Mouse (Mus musculus): Measurements from ENCODE around the gene Twf2.

The Twf2 gene

DNA sequence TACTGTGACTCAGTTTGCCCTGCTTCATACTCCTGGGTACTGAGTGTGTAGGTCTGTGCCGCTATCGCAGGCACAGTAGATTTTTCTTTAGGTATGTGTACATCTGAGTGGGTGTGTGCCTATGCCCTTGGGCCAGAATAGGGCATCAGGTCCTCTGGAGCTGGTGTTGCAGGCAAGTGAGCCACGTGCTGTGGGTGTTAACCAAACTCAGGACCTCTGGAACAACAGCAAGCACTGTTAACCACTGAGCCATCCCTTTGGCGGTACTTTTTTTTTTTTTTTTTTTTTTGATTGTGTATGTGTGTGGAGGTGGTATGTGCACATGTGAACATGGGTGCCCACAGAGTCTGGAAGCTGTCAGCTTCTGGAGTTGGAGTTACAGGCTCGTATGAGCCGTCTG, 25.1 kb upstream of the Twf2 start:
- DNase-seq (ENCODE audit: low spot score in 2 of 2), result no peak

DNA sequence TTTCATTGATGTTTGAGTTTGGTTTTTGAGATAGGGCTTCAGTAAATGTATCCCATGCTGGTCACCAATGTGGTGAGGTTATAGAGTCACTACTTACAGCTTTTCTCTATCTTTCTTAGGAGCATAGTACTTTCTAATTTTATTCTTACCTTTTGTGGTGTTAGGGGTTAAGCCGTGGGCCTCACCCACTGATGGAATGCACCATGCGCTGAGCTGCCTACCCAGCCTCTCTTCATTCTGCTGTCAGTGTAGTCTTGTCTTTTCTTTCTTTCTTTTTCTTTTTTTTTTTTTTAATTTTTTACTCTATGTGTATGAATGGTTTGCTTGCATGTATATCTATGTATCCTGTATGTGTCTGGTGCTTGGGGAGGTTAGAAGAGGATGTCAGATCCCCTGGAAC, 23.5 kb upstream of the Twf2 start:
- no peak for DNase-seq (ENCODE audit: low spot score in 2 of 2)

DNA sequence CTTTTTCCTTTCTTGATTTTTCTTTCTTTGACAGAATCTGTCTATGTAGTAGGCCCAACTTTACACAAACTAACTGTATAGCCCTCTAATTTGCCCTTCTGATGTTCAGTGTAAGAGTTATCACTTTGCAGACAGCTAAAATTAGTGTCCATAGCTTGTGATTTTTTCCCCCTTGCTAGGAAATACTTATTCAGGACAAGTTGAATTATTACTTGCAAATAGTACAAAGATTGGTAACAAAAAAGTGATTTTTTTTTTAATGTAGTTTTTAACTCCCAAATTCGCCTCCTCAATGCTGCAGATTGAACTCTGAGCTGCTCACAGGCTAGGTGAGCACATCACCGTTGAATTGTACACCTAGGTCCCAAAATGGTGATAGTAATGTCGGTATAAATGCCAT, 22.9 kb upstream of the Twf2 start:
- DNase-seq (ENCODE audit: low spot score in 2 of 2), result no peak

DNA sequence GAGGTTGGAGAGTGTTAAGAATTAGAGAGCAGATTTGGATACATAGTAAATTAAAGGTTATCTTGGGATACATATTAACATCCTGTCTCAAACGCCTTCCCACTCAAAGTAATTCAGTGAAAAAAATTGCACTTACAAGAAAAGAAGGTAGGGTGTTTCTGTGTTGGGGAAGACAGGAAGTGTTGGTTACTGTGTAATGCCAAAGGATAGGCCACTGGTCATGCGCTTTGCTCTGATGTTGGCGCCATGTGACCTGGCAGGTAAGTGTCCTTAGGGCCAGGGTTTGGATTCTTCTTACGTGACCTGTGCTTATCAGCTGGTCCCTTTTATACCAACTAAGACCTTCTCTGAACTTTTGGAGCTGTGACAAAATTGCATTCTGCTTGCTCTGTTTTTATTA, 20.8 kb upstream of the Twf2 start:
- DNase-seq (ENCODE audit: low spot score in 2 of 2), result no peak

DNA sequence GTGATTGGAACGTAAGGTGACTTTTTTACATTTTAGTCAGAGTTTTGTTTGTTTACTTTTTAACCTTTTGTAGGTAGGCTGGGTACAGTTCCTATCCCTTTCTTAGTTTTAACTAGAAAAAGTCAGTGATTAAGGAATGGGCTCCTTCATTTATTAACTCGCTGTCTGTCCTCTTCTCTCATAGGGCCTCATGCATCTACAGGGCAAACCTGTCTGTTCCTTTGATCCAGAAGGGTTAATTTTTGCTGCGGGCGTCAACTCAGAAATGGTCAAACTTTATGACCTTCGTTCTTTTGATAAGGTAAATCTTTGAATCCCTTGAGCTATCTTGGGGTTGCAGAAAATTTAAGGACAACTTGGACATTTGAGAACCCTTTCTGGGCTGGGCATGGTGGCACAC, 18.9 kb upstream of the Twf2 start:
- DNase-seq (ENCODE audit: low spot score in 2 of 2), result no peak

DNA sequence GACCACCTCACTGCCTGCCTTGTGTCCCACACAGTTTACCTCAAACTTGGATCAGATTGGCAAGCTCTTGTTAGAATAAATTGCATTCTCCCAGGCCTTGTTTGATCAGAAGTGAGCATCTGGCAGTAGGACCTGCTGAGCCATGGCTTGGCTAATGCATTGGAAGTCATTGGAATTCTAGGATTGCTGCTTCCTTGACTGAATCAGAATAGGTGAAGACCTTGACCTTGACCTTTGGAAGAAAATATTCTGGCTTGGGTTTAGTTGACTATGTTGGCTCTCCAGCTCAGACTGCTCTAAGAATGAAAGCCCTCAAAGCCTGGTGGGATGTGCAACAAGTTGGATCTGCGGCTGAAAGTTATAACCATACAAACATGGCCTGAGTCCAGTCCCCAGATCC, 11.6 kb upstream of the Twf2 start:
- DNase-seq (ENCODE audit: low spot score in 2 of 2), result no peak

DNA sequence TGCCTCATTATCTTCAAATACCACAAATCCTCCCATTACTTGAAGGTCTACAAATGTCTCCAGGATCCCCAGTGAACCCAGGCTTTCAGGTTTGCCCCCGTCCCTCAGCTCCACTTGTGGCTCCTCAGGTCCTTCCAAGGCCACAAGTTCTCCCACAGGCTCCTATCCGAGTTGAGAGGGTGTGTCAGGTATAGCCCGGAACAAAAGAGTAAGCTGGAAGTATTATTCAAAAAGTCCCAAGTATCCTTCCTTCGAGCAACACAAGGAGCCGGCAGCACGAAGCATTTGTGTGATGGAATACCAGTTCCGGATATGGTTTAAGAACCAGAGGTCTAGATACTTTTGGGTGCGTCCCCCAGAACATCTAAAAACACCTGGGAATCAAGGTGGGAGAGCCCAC, 10.9 kb upstream of the Twf2 start:
- DNase-seq (ENCODE audit: low spot score in 2 of 2), result no peak

DNA sequence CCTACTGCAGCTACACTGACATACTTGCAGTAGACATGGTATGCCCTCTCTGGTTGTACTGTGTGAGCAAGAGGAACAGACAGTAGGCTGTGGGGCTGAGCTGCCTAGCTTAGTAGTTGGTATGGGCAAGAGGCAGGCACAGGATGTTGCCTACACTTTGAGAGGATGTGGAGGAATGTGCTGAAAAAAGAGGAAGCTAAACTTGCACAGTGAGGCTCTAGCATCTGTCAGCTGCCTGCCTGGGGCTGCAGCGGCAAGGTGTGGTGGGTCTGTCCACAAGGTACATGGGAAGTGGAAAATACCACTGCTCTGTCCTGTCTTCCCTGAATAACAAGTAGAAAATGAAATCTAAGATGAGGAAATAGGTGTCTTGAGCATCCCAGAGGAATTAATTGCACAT, 9.9 kb upstream of the Twf2 start:
- DNase-seq (ENCODE audit: low spot score in 2 of 2), result peak in 1 of 2 experiments; percentile 49

DNA sequence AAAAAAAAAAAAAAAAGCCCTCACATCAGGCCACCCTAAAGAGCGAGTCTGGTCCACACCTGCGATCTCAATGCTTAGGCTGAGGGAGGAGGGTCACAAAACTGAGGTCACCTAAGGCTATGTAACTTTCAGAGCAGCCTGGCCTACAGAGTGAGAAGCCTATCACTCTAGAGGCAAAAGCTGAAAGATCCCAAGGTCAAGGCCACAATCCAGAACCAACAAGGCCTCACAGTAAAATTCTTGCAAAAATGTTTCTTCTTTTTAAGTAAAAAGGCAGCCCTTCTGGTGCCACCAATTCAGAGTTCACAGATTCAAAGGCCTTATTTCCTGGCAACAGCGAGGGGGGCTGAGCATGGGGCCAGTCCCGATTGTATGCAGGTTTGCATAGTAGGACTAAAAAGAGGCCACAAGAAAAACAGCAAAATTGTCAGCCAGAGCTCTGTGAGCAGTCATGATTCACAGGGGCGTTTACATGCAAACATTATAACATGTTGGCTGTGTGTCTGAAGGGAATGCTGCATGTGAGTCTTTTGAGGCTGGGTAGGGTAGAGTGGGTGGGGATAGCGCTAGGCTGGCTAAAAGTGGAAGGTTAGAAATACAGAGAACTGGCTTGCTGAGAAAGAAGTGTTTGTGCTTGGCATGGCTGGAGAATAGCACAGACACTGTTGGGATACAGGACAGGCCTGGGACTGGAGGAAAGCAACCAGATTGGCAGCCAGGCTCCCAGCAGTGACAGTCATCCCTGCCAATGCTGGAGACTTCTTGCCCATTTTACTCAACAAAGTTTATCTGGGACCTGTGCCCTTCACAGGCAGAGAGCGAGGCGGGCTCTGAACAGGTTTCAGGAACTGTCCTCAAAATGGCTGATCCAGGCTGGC, 8.7 kb upstream of the Twf2 start:
- no peak for DNase-seq (ENCODE audit: low spot score in 2 of 2)

DNA sequence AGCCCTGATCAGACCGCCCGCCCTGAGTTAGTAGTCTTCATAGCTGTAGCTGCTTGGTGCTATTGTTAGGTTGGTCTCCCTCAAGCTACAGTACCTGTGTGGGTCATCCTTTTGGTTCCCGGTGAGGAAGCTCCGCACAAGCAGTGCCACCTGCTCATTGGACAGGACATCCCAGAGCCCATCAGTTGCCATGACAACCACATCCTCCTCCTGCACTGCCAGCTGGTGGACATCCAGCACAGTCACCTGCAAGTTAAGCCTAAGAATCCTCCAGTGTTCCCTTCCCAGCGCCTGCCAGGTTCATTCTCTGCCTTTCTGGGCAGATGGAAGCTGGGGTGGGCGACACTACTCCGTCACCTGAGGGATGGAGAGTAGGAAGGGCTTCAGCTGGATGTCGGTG, 7.2 kb upstream of the Twf2 start:
- no peak for DNase-seq (ENCODE audit: low spot score in 2 of 2)

DNA sequence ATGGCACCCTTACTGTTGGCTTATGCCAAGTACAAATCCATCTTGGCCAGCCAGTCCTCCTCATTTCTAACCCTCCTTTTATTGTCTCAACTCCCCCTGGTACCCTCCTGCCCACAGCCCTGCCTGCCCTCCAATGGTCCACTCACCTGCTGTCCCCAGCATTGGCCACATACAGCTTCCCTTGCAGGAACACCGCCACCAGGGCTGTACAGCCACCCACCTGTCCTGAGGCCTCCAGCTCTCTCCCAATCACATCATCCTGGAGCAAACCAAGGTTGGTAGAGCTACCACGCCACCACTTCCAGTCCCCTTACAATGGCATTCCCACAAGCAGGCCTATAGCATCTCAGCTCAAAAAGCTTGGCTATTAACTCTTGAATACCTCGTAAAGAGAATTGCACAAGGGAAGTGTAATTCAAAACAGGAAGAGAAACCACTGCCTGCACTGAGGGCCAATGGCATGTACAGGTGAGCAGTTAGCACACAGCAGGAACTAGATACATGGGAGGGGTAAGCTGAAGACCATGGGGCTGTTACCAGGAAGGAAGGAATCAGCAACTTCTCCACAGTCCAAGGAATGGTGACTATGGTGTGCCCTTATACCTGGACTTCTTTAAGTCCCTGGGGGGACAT, 5.7 kb upstream of the Twf2 start:
- DNase-seq (ENCODE audit: low spot score in 2 of 2), result no peak

DNA sequence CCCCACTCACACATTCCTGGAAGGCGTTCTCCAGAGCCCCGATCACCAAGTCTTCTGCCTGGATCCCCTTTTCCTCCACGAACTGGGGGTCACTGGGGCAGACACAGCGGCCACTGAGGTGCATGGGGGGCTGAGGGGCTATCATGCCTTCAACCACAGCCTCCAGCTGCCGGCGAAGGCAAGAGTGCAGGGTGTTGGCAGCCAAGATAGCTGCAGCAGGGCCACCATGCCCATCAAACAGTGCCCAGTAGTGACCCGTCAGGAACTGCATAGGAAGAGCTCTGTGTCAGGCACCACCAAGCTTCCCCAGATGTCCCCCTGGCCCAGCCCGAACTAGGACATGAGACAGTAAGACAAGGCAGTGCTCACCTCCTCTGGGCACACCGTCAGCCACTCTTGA, 5.2 kb upstream of the Twf2 start:
- no peak for DNase-seq (ENCODE audit: low spot score in 2 of 2)

DNA sequence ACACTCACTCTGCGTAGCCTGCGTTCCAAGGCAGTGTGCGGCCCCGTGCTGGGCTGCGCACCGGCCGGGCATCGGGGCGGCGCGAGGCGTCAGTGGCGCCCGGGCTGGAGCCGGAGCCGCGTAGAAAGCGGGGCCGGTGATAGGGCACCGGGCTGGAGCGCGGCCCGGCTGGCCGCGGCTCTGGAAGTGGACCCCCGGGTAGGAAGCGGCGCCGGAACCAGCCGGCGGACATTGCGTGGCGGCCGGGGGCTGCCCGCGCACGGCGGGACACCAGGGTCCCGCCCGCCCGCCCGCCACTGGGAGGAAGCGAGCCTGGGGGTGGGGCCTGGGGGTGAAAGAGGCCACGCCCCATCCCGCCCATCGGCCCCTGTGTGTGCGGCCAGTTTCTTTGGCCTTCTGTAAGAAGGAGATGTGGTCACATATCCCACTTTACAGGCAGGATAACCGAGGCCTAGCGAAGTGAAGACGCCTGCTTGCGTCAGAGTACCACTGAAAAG, 3.9 kb upstream of the Twf2 start:
- DNase-seq (ENCODE audit: low spot score in 2 of 2), result no peak

DNA sequence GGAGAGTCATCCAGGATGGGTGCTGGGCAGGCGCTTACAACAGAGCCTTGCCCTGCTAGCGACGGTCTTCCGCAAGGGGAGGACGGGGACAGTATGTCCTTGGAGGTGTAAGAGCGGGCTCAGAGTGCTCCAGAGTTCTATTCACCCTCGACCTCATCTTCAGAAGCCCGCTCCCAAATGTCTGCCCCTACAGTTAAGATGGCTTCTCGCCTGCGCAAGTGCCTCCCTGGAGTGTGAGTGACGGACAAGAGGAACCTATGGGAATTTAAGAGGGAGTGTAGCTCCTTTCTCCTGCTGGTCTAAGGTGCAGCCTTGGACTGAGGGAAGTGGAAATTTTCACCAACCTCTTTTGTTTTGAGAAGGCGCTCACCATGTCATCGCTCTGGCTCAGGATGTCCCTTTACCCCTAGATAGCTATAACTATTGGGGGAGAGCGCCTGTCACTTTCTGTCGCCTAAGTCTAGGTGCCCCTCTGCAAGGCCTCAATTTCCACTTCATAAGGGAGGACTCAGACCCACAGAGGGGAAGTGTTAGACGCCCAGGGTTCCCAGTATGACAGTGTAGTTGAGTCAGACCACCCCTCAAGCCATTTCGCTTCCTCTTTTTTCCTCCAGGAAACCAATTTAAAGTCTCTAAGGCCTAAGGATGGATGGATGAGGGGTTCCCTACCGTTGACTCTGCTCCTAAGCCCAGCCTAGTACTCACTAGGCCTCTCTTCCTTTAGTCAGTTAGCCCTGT, 3.2 kb upstream of the Twf2 start, which contains the start of gene Ppm1m:
Ppm1m (minus strand) TSS at position 212 of the 738 bp plus-strand sequence.
- DNase-seq (ENCODE audit: low spot score in 2 of 2), result no peak

DNA sequence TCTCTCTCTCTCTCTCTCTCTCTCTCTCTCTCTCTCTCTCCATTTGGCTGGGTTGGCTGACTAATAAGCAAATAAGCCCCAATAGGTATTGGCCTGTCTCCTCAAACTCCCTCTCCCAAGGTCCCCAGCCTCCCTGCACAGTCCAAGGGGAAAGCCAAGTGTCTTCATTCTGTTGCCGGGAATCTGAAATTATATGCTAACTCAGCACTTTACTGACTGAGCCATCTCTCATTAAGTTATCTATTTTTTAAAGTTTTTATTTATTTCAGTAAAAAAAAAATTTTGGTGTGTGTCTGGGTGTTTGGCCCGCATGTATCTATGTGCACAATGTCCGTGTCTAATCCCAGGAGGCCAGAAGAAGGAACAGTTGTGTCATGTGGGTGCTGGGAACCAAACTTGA, 1.0 kb upstream of the Twf2 start:
- DNase-seq (ENCODE audit: low spot score in 2 of 2), result no peak

DNA sequence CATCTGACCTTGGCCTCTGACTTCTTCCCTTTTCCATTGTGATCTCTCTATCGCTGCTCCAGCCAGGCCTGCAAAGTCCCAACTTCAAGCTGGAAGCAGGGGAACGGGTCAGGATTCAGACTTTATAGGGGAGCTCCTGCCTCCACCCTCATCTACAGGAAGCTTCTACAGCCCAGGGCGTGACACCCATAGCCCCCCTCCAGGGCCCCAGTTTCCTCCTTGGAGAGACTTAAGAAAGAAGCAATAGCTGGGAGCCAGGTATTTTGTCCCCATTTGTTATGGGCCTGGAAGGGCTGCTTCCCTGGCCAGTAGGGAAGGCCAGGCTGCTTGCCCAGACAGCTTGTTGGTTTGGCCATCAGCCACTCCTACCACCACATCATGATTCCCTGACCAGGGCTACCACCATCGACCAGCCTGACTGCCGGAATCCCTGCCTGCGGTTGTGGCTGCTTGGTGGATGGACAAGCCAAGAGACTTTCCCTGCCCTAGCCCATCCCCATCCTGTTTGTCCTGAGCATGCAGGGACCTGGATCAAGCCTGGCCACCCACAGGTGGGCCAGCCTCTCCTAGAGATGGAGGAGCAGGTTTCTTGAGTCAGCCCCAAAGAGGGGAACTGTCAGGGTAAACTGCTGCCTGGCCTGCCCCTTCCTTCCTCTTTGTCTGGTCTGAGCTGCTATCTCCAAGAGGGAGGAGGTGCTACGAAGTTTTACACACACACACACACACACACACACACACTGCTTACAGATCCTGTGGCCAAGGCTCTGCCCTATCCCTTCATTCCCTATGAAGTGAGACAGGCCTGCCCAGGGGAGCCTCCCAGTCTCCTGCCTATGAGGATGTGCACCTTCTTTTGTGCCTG, 1.3 kb downstream of the Twf2 start:
- no peak for DNase-seq (ENCODE audit: low spot score in 2 of 2)

DNA sequence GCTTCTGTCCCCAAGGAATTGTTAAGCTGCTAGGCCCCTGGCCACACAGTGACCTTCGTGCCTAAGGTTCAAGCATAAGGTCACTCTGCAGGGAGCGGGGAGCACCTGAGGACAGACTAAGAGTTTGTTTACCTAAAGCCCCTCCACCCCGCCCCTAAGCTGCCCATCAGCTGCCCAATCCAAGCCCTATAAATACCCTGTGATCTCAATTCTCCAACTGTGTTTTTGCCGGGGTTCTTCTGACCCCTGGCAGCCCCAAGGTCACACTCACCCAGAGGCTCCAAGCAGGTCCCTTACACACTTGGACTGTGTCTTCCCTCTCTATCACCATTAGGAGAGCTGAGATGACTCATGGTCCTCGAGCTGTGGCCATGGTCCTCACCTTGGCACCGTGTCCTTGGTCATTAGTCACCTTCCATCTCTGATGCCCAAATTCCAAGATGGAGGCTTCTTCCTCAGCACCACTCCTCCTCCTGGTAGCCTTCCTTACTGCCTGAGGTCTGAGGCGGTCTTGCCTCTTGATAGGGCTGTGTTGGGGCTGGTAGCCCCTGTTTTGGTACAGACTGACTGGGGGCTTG, 2.9 kb downstream of the Twf2 start:
- no peak for DNase-seq (ENCODE audit: low spot score in 2 of 2)

DNA sequence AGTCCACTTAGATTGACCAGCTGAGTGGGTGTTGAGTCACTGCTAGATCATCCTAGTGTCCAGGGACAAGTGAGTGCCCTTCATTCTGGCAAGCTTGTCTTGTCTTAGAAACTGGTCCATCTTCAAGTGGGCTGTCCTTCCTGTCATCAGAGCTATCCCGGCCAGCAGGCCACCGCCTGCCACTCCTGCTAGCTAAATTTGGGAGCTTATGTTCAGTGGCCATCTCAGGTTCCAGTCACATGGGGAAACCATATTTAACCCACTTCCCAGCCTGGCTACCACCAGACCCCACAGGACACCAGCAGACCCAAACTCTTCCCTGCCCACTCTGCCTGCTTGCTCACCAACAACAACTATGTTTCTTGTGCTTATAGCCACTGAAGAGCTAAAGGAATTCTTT, 3.6 kb downstream of the Twf2 start:
- no peak for DNase-seq (ENCODE audit: low spot score in 2 of 2)

DNA sequence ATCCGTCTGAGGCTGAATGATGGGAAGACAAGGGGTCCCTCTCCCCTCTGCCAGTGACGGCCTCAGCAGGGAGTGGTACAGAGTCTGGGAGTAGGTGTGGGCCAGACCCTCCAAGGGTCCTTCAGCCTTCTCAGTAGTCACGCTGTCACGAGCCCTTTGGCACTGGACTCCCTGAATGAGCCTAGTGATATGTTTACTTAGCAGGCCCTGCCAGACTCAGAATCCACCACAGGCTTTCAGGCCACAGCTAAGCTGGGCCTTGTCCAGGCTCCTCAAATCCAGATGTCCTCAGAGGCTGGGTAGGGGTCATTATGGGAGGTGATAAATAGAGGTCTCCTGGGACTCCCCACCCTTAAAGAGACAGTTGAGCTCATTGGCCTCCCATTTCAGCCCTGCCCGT, 5.3 kb downstream of the Twf2 start:
- no peak for DNase-seq (ENCODE audit: low spot score in 2 of 2)

DNA sequence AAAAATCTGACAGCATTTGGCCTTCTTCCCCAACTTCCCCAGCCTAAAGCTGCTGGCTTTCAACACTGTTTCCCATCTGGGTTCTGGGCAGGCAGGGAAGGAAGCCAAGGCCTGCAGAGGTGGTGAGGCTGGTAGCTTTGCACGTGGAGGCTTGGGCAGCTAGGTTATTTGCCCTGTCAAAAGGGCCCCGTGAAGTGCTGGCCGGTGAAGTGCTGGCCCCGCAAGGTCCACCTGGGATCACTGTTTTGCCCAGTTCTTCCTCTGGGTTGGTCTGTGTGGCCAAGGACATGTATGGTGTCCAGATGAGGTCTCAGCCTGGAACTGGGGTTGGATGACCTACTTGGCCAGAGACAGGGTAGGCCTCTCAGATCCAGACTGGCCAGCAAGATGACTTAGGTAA, 7.0 kb downstream of the Twf2 start:
- no peak for DNase-seq (ENCODE audit: low spot score in 2 of 2)

All from right cerebral cortex, adult 2 months (tissue).